Mouse (Mus musculus) intestine, embryonic 14.5 days (tissue): ENCODE data around the gene Zmynd15. TPM values are rescaled to one million over a fixed set of nuclear protein-coding genes. Genes with fewer than 3 reads are reported as not detected.

ENCODE experiments used
- ATAC-seq: fragments of 200-750 bp; cut with Nextera tagmentation; replicated peaks from 2 replicates; pipeline ENCODE4 v1.8.0; 2017; ENCODE audit warnings: low read depth, moderate number of reproducible peaks, moderate TSS enrichment, moderate library complexity; ENCODE audit not compliant: low FRiP score, low TSS enrichment
- DNase-seq: peaks from one replicate; pipeline ENCODE4 v3.0.0-alpha.2; 2018; ENCODE audit warnings: low spot score
- H3K27ac ChIP-seq: fragments of 300-500 bp; sonication (generic); 2 replicates; pipeline ENCODE4 v1.5.1; 2014; ENCODE audit warnings: low read depth, mild to moderate bottlenecking, control low read depth
- H3K27me3 ChIP-seq: fragments of 300-500 bp; sonication (generic); replicated peaks from 2 replicates; pipeline ENCODE4 v1.6.1; 2014; ENCODE audit warnings: low read length, control low read depth; ENCODE audit not compliant: control insufficient read depth, insufficient read depth
- H3K36me3 ChIP-seq: fragments of 300-500 bp; sonication (generic); 2 replicates; pipeline ENCODE4 v1.6.1; 2014; ENCODE audit warnings: low read length, control low read depth; ENCODE audit not compliant: control insufficient read depth, insufficient read depth
- H3K4me1 ChIP-seq: fragments of 300-500 bp; sonication (generic); replicated peaks from 2 replicates; pipeline ENCODE4 v1.6.1; 2014; ENCODE audit warnings: low read length, control low read depth, mixed read lengths; ENCODE audit not compliant: control insufficient read depth, insufficient read depth
- H3K4me2 ChIP-seq: fragments of 300-500 bp; sonication (generic); 2 replicates; pipeline ENCODE4 v1.6.1; 2014; ENCODE audit warnings: low read length
- H3K4me3 ChIP-seq: fragments of 300-500 bp; sonication (generic); 2 replicates; pipeline ENCODE4 v1.5.1; 2014; ENCODE audit warnings: low read depth, low read length, control low read depth, mixed read lengths
- H3K9ac ChIP-seq: fragments of 300-500 bp; sonication (generic); 2 replicates; pipeline ENCODE4 v1.6.1; 2014; ENCODE audit warnings: mild to moderate bottlenecking, low read length
- H3K9me3 ChIP-seq: fragments of 300-500 bp; sonication (generic); 2 replicates; pipeline ENCODE4 v1.6.1; 2016; ENCODE audit warnings: low read length, control low read depth; ENCODE audit not compliant: control insufficient read depth
- WGBS: fragments of 180-500 bp; shearing (Covaris S2); extraction: QIAGEN DNeasy Blood & Tissue Kit; methylation state at CpG from one replicate; pipeline ENCODE4 v1.1.7; 2014; 5-methylcytosine and 5-hydroxymethylcytosine counted together
- microRNA-seq: library from miRNA; unstranded; fragments of <30 nt; microRNA quantifications from one replicate; pipeline ENCODE4, GENCODE M21; 2016
- polyA plus RNA-seq: library from polyadenylated mRNA; unstranded; fragments of >200 nt; fragmentation: Nextera tagmentation; extraction: Ambion mirVana; gene quantifications from 2 replicates; pipeline ENCODE4 v1.2.1, GENCODE M21; 2014

Gene Zmynd15
- polyA plus RNA-seq, 1 experiment from 2014 or later: 0.92 TPM

DNA sequence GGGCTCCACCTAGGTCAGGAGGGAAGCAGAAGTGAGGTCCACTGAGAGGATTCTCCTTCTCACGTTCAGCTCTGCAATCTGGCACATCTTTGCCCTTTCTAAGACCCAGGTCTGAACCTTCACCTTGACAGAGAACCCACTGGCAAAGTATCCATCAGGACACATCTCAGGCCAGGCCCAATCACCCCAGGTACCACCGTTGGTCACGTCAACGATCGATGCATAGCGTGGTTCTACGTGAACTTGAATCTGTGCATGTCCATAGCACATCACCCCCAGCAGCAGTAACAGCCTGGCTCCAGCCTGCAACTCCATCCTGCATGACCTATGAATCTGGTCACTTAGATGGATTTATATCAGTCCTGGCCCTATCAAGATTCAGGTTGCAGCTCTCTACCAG lies 55.1 kb downstream of the Zmynd15 start, which contains the start of gene Vmo1:
Gene Vmo1 (minus strand): TSS at position 329 of the 400 bp plus-strand sequence.
- Histone ChIP-seq H3K4me2 (no peak within 1 kb of the TSS), H3K27me3 (peaks cover 6% of the 10 kb centered on the region; the same call in 1 of the 2 replicates), H3K9ac (no peak within 1 kb of the TSS), H3K27ac (no peak within 1 kb of the TSS), H3K9me3 (no peaks in the 10 kb centered on the region), H3K36me3 (no peaks in the 10 kb centered on the region), H3K4me3 (no peak within 1 kb of the TSS), H3K4me1 (peaks cover 4% of the 10 kb centered on the region; the same call in 1 of the 2 replicates)
- DNase-seq: no peak
- WGBS: 88% methylated on average over 7 of the region's 7 CpGs
- ATAC-seq: no peak

Small RNA genes within 50 kb of the gene (microRNA-seq; reads per million reads assigned to microRNA genes)
- gene Mir7115: 0.25 reads per million

Other genes with a start within 250 kb of the Zmynd15 start
- 1.2 and 1.7 TPM in 2 replicates for gene Slc16a11, start 246.7 kb upstream of the Zmynd15 start, polyA plus RNA-seq
- 13.6 and 14.1 TPM in 2 replicates for gene Slc16a13, start 238.4 kb upstream of the Zmynd15 start, polyA plus RNA-seq
- 11.7 and 12.2 TPM in 2 replicates for gene Bcl6b, start 229.6 kb upstream of the Zmynd15 start, polyA plus RNA-seq
- gene 0610010K14Rik, start 221.5 kb upstream of the Zmynd15 start, polyA plus RNA-seq: 159 and 164 TPM in 2 replicates
- gene Gm21988, start 219.6 kb upstream of the Zmynd15 start, polyA plus RNA-seq: 9.0 and 9.5 TPM in 2 replicates
- gene Rnasek, start 219.6 kb upstream of the Zmynd15 start, polyA plus RNA-seq: 153 and 165 TPM in 2 replicates
- gene Alox12, start 204.1 kb upstream of the Zmynd15 start, polyA plus RNA-seq: 2.3 and 2.4 TPM in 2 replicates
- gene Alox12e, start 136.8 kb upstream of the Zmynd15 start, polyA plus RNA-seq: 0.09 TPM in 1 of 2 replicates, not detected in the other
- gene Alox15, start 107.4 kb upstream of the Zmynd15 start, polyA plus RNA-seq: 0.34 and 0.82 TPM in 2 replicates
- gene Pelp1, start 49.4 kb upstream of the Zmynd15 start, polyA plus RNA-seq: 34.3 and 41.2 TPM in 2 replicates
- 15.8 and 17.9 TPM in 2 replicates for gene Arrb2, start 26.8 kb upstream of the Zmynd15 start, polyA plus RNA-seq
- 50.7 and 51.6 TPM in 2 replicates for gene Med11, start 7.5 kb upstream of the Zmynd15 start, polyA plus RNA-seq
- 8.0 and 10.0 TPM in 2 replicates for gene Cxcl16, start 551 bp downstream of the Zmynd15 start, polyA plus RNA-seq
- 100 and 104 TPM in 2 replicates for gene Tm4sf5, start 45.8 kb downstream of the Zmynd15 start, polyA plus RNA-seq
- 0.28 and 1.1 TPM in 2 replicates for gene Vmo1, start 55.2 kb downstream of the Zmynd15 start, polyA plus RNA-seq
- gene Gltpd2, start 59.8 kb downstream of the Zmynd15 start, polyA plus RNA-seq: 0.46 and 0.83 TPM in 2 replicates
- 792 and 802 TPM in 2 replicates for gene Psmb6, start 65.9 kb downstream of the Zmynd15 start, polyA plus RNA-seq
- gene Gm40193, start 73.5 kb downstream of the Zmynd15 start, polyA plus RNA-seq: not detected in 2 replicates
- 9.7 and 11.7 TPM in 2 replicates for gene Pld2, start 80.6 kb downstream of the Zmynd15 start, polyA plus RNA-seq
- 16.9 and 19.9 TPM in 2 replicates for gene Mink1, start 103.4 kb downstream of the Zmynd15 start, polyA plus RNA-seq
- gene 4930544D05Rik, start 156.4 kb downstream of the Zmynd15 start, polyA plus RNA-seq: not detected in 2 replicates
- gene Chrne, start 159.8 kb downstream of the Zmynd15 start, polyA plus RNA-seq: 0.30 and 0.50 TPM in 2 replicates
- 0.26 and 0.37 TPM in 2 replicates for gene Gp1ba, start 179.7 kb downstream of the Zmynd15 start, polyA plus RNA-seq
- gene Rnf167, start 187.8 kb downstream of the Zmynd15 start, polyA plus RNA-seq: 101 and 115 TPM in 2 replicates
- 155 and 158 TPM in 2 replicates for gene Slc25a11, start 188.0 kb downstream of the Zmynd15 start, polyA plus RNA-seq
- gene Pfn1, start 195.2 kb downstream of the Zmynd15 start, polyA plus RNA-seq: 2,271 and 2,344 TPM in 2 replicates
- gene Eno3, start 197.8 kb downstream of the Zmynd15 start, polyA plus RNA-seq: 13.5 and 16.3 TPM in 2 replicates
- 140 and 154 TPM in 2 replicates for gene Spag7, start 210.0 kb downstream of the Zmynd15 start, polyA plus RNA-seq
- 16.2 and 17.2 TPM in 2 replicates for gene Camta2, start 228.7 kb downstream of the Zmynd15 start, polyA plus RNA-seq
- 1.5 and 1.6 TPM in 2 replicates for gene Inca1, start 240.7 kb downstream of the Zmynd15 start, polyA plus RNA-seq
- gene Kif1c, start 241.1 kb downstream of the Zmynd15 start, polyA plus RNA-seq: 11.4 and 14.3 TPM in 2 replicates